22 mouse cellular contexts compared by ENCODE assay signal in the genomic region with DNA sequence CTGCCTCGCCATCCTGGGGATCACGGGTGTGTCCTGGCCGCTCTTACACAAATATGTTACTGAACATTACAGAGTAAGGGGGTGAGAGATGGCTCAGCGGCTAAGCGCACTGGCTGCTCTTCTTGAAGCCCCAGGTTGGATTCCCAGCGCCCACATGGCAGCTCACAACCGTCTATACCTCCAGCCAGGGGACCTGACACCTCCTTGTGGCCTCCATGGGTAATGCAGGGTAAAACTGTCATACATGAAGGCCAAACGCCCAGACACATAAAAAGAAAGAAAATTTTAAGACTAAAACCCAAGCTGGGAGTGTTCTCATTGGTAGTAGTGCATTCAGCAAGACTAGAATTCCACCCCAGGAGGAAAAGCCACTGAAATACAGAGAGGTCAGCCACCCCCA. TPM values are rescaled to one million over a fixed set of nuclear protein-coding genes. Genes with fewer than 3 reads are reported as not detected.
DNase-seq lines count a peak whose midpoint lies in the region; ATAC-seq and TF ChIP-seq lines count a peak whose summit lies in the region.
"Had no signal": no experiment of that assay in that cellular context is flagged by ENCODE, and none has a peak within 500 bp of the region (broad histone marks: within the 10 kb centered on the region; RNA-seq: fewer than 3 reads in every experiment).

No protein-coding gene starts in this region.

- H3K4me3 ChIP-seq in hindbrain, embryonic 10.5 days, result 0 out of 2 replicates have a peak overlapping the region, but pooled peaks have one; percentile 4
- H3K4me3 ChIP-seq in hindbrain, embryonic 14.5 days (replicated peaks; ENCODE audit: low read length), result no peak overlapping the region
- no peak overlapping the region for H3K4me3 ChIP-seq in lung, embryonic 14.5 days (ENCODE audit: low read depth, low read length)
- H3K4me3 ChIP-seq in limb, embryonic 12.5 days (replicated peaks), result no peak overlapping the region
- H3K4me3 ChIP-seq: midbrain, embryonic 12.5 days had no signal

- peaks cover 11% of the 10 kb centered on the region for H3K9me3 ChIP-seq in hindbrain, embryonic 10.5 days
- no peaks in the 10 kb centered on the region for H3K9me3 ChIP-seq in hindbrain, embryonic 14.5 days (ENCODE audit: control insufficient read depth, low read length)
- no peaks in the 10 kb centered on the region for H3K9me3 ChIP-seq in lung, embryonic 14.5 days (ENCODE audit: low read depth, low read length)
- H3K9me3 ChIP-seq in limb, embryonic 12.5 days, result peaks cover 4% of the 10 kb centered on the region; the same call in 1 of the 2 replicates
- H3K9me3 ChIP-seq: midbrain, embryonic 12.5 days had no signal

- peaks cover 62% of the 10 kb centered on the region for H3K4me1 ChIP-seq in hindbrain, embryonic 10.5 days (replicated peaks)
- peaks cover 31% of the 10 kb centered on the region for H3K4me1 ChIP-seq in hindbrain, embryonic 14.5 days (replicated peaks; ENCODE audit: control insufficient read depth, insufficient read depth, low read length)
- peaks cover 27% of the 10 kb centered on the region for H3K4me1 ChIP-seq in lung, embryonic 14.5 days (ENCODE audit: insufficient read depth)
- peaks cover 65% of the 10 kb centered on the region for H3K4me1 ChIP-seq in limb, embryonic 12.5 days (replicated peaks)

- WGBS in hindbrain, embryonic 10.5 days, result 95% methylated on average over 8 of the region's 8 CpGs
- 94% methylated on average over 8 of the region's 8 CpGs for WGBS in hindbrain, embryonic 14.5 days
- WGBS in lung, embryonic 14.5 days, result 90% methylated on average over 8 of the region's 8 CpGs
- WGBS in limb, embryonic 12.5 days, result 95% methylated on average over 8 of the region's 8 CpGs

- no peaks in the 10 kb centered on the region for H3K27me3 ChIP-seq in hindbrain, embryonic 10.5 days (ENCODE audit: insufficient read depth, poor library complexity, severe bottlenecking)
- no peaks in the 10 kb centered on the region for H3K27me3 ChIP-seq in hindbrain, embryonic 14.5 days (ENCODE audit: control insufficient read depth, insufficient read depth, low read length)
- H3K27me3 ChIP-seq in lung, embryonic 14.5 days (ENCODE audit: insufficient read depth, low read length), result no peaks in the 10 kb centered on the region
- H3K27me3 ChIP-seq in limb, embryonic 12.5 days, result no peaks in the 10 kb centered on the region
- H3K27me3 ChIP-seq: midbrain, embryonic 12.5 days had no signal

- TF ChIP-seq CTCF in lung, embryonic 14.5 days (IDR thresholded peaks at IDR 0.05; ENCODE audit: low read depth), result 0 out of 2 replicates have a peak, but pooled peaks have one; percentile 38

- H3K27ac ChIP-seq in hindbrain, embryonic 10.5 days, result no peak overlapping the region
- no peak overlapping the region for H3K27ac ChIP-seq in hindbrain, embryonic 14.5 days
- H3K27ac ChIP-seq in lung, embryonic 14.5 days (ENCODE audit: low read depth), result no peak overlapping the region
- H3K27ac ChIP-seq in limb, embryonic 12.5 days, result peak overlapping the region; percentile 99; the same call in 1 of the 2 replicates
- H3K27ac ChIP-seq: macrophage had no signal

- H3K9ac ChIP-seq in hindbrain, embryonic 14.5 days, result no peak overlapping the region
- H3K9ac ChIP-seq in lung, embryonic 14.5 days, result no peak overlapping the region
- H3K9ac ChIP-seq in limb, embryonic 12.5 days (replicated peaks), result no peak overlapping the region
- H3K9ac ChIP-seq: liver, postnatal 0 days had no signal

- peaks cover 75% of the 10 kb centered on the region for H3K36me3 ChIP-seq in hindbrain, embryonic 10.5 days
- H3K36me3 ChIP-seq in hindbrain, embryonic 14.5 days (replicated peaks; ENCODE audit: control insufficient read depth, insufficient read depth), result no peaks in the 10 kb centered on the region; the same call in 1 of the 2 replicates
- peaks cover 29% of the 10 kb centered on the region for H3K36me3 ChIP-seq in lung, embryonic 14.5 days (ENCODE audit: insufficient read depth)
- H3K36me3 ChIP-seq in limb, embryonic 12.5 days, result peaks cover 41% of the 10 kb centered on the region

- no peak overlapping the region for H3K4me2 ChIP-seq in hindbrain, embryonic 14.5 days (replicated peaks)
- H3K4me2 ChIP-seq in lung, embryonic 14.5 days, result no peak overlapping the region
- H3K4me2 ChIP-seq in limb, embryonic 12.5 days, result no peak overlapping the region; the same call in 1 of the 2 replicates
- H3K4me2 ChIP-seq: heart, embryonic 11.5 days; midbrain, embryonic 12.5 days had no signal

- ATAC-seq in hindbrain, embryonic 14.5 days (ENCODE audit: low FRiP score), result no peak
- no peak for ATAC-seq in lung, embryonic 14.5 days (ENCODE audit: insufficient read depth)
- no peak for ATAC-seq in limb, embryonic 12.5 days (ENCODE audit: insufficient number of reproducible peaks, insufficient read depth, low FRiP score, low TSS enrichment, low read depth)
- ATAC-seq: hindbrain, embryonic 16.5 days; liver, postnatal 0 days had no signal

- no peak for DNase-seq in hindbrain, embryonic 10.5 days (ENCODE audit: low spot score)
- DNase-seq in hindbrain, embryonic 14.5 days (ENCODE audit: low spot score), result no peak
- no peak for DNase-seq in lung, embryonic 14.5 days
- no peak for DNase-seq in lung, postnatal 36 days
- peak; percentile 76 for DNase-seq in R1 (ENCODE audit: low read depth, low spot score)
- DNase-seq in left cerebral cortex, adult 8-10 months (ENCODE audit: low spot score in 2 of 2), result no peak
- no peak for DNase-seq in frontal cortex, postnatal 36 days (ENCODE audit: low spot score in 2 of 2)
- DNase-seq: adrenal gland, adult 2 months; cerebellum, adult 11 months; gastrocnemius, postnatal 10 days; heart, postnatal 14 days; liver, postnatal 0 days; thymus, adult 18-20 months had no signal

RNA-seq across cellular contexts. Expression of a gene that starts 11.6 kb away (rescaled TPM):
- 167 and 186 TPM in 2 replicates for polyA plus RNA-seq in hindbrain, embryonic 10.5 days (2016; fragmentation: Nextera tagmentation; extraction: Ambion mirVana)
- polyA plus RNA-seq in hindbrain, embryonic 14.5 days (2014; fragmentation: Nextera tagmentation; extraction: Ambion mirVana), result 6.5 and 7.0 TPM in 2 replicates
- polyA plus RNA-seq in lung, embryonic 14.5 days (2014; fragmentation: Nextera tagmentation; extraction: Ambion mirVana), result 25.6 and 30.9 TPM in 2 replicates
- polyA plus RNA-seq in limb, embryonic 12.5 days (2016; fragmentation: Nextera tagmentation; extraction: Ambion mirVana), result 110 and 122 TPM in 2 replicates
- under 1 TPM in 1 of 4 experiments, not detected in 3; 0.20 TPM for total RNA-seq in left cerebral cortex, adult 8-10 months (2022)
- total RNA-seq: layer of hippocampus, adult 18-20 months had no signal
- polyA plus RNA-seq: macrophage had no signal

RNA-seq across cellular contexts. Expression of a gene that starts 30.2 kb away (rescaled TPM):
- polyA plus RNA-seq in hindbrain, embryonic 10.5 days (2016; fragmentation: Nextera tagmentation; extraction: Ambion mirVana), result not detected in 2 replicates
- not detected in 2 replicates for polyA plus RNA-seq in hindbrain, embryonic 14.5 days (2014; fragmentation: Nextera tagmentation; extraction: Ambion mirVana)
- polyA plus RNA-seq in lung, embryonic 14.5 days (2014; fragmentation: Nextera tagmentation; extraction: Ambion mirVana), result not detected in 2 replicates
- polyA plus RNA-seq in limb, embryonic 12.5 days (2016; fragmentation: Nextera tagmentation; extraction: Ambion mirVana), result not detected in 2 replicates
- not detected for total RNA-seq in left cerebral cortex, adult 8-10 months (2022)
- total RNA-seq: adrenal gland, adult 2 months; gastrocnemius, postnatal 10 days; heart, postnatal 14 days; layer of hippocampus, adult 18-20 months; left cerebral cortex, adult 18-20 months had no signal
- polyA plus RNA-seq: adrenal gland, adult 2 months; heart, embryonic 11.5 days; hindbrain, embryonic 16.5 days; kidney, embryonic 16.5 days; limb, embryonic 14.5 days; liver, postnatal 0 days; macrophage; midbrain, embryonic 12.5 days had no signal

RNA-seq across cellular contexts. Expression of a gene that starts 40.5 kb away (rescaled TPM):
- 118 and 126 TPM in 2 replicates for polyA plus RNA-seq in hindbrain, embryonic 10.5 days (2016; fragmentation: Nextera tagmentation; extraction: Ambion mirVana)
- 46.3 and 57.3 TPM in 2 replicates for polyA plus RNA-seq in hindbrain, embryonic 14.5 days (2014; fragmentation: Nextera tagmentation; extraction: Ambion mirVana)
- polyA plus RNA-seq in lung, embryonic 14.5 days (2014; fragmentation: Nextera tagmentation; extraction: Ambion mirVana), result 37.2 and 37.6 TPM in 2 replicates
- 89.8 and 103 TPM in 2 replicates for polyA plus RNA-seq in limb, embryonic 12.5 days (2016; fragmentation: Nextera tagmentation; extraction: Ambion mirVana)
- total RNA-seq in left cerebral cortex, adult 8-10 months (2022), result 100 to 1,000 TPM in 3 of 4 experiments, 10 to 100 TPM in 1; 98.4 to 106 (median 103) TPM
